Mouse (Mus musculus): Measurements from ENCODE around the gene Cela3a. TPM values are rescaled to one million over a fixed set of nuclear protein-coding genes. Genes with fewer than 3 reads are reported as not detected.

Gene Cela3a
- polyA plus RNA-seq, 1 experiment from 2014 or later = not detected

GRCm38 (mm10) chr4:137371596-137372523 lies 37.7 kb downstream of the Cela3a start:
- H3K4me2 ChIP-seq = no peak overlapping the region
- no peak for ATAC-seq (replicated peaks; ENCODE audit: insufficient number of reproducible peaks, low FRiP score, low TSS enrichment)
- H3K4me3 ChIP-seq (ENCODE audit: low read depth, low read length) = no peak overlapping the region
- 83% methylated on average over 16 of the region's 16 CpGs for WGBS (ENCODE audit: insufficient replicate concordance)
- H3K9ac ChIP-seq (ENCODE audit: low read depth, low read length) = no peak overlapping the region
- no peak overlapping the region for H3K27ac ChIP-seq (ENCODE audit: low read depth, low read length)
- H3K27me3 ChIP-seq (ENCODE audit: control insufficient read depth, insufficient read depth, low read length) = no peaks in the 10 kb centered on the region
- no peaks in the 10 kb centered on the region for H3K9me3 ChIP-seq (replicated peaks; ENCODE audit: control insufficient read depth, low read length)
- no peaks in the 10 kb centered on the region for H3K36me3 ChIP-seq (ENCODE audit: control insufficient read depth, insufficient read depth, low read length)
- peaks cover 34% of the 10 kb centered on the region for H3K4me1 ChIP-seq (ENCODE audit: control insufficient read depth, insufficient read depth, low read length)

- H3K9ac ChIP-seq (ENCODE audit: low read depth, low read length) = peak overlapping the region; percentile 75
- peak overlapping the region; percentile 45 for H3K4me3 ChIP-seq (ENCODE audit: low read depth, low read length)
- WGBS (ENCODE audit: insufficient replicate concordance) = 9% methylated on average over 28 of the region's 29 CpGs
- peaks cover 25% of the 10 kb centered on the region for H3K4me1 ChIP-seq (ENCODE audit: control insufficient read depth, insufficient read depth, low read length)
- H3K9me3 ChIP-seq (replicated peaks; ENCODE audit: control insufficient read depth, low read length) = no peaks in the 10 kb centered on the region
- ATAC-seq (replicated peaks; ENCODE audit: insufficient number of reproducible peaks, low FRiP score, low TSS enrichment) = peak; percentile 79
- H3K27ac ChIP-seq (ENCODE audit: low read depth, low read length) = peak overlapping the region; percentile 32; the same call in 1 of the 2 replicates
- H3K27me3 ChIP-seq (ENCODE audit: control insufficient read depth, insufficient read depth, low read length) = no peaks in the 10 kb centered on the region
- H3K36me3 ChIP-seq (ENCODE audit: control insufficient read depth, insufficient read depth, low read length) = no peaks in the 10 kb centered on the region
- H3K4me2 ChIP-seq = peak overlapping the region; percentile 79
Measured at GRCm38 (mm10) chr4:137369954-137370750, 39.4 kb downstream of the Cela3a start.

GRCm38 (mm10) chr4:137368198-137368597 lies 41.4 kb downstream of the Cela3a start:
- H3K9me3 ChIP-seq (replicated peaks; ENCODE audit: control insufficient read depth, low read length) = no peaks in the 10 kb centered on the region
- WGBS (ENCODE audit: insufficient replicate concordance) = 23% methylated on average over 1 of the region's 1 CpGs
- no peaks in the 10 kb centered on the region for H3K27me3 ChIP-seq (ENCODE audit: control insufficient read depth, insufficient read depth, low read length)
- peaks cover 19% of the 10 kb centered on the region for H3K4me1 ChIP-seq (ENCODE audit: control insufficient read depth, insufficient read depth, low read length)
- H3K27ac ChIP-seq (ENCODE audit: low read depth, low read length) = 0 out of 2 replicates have a peak overlapping the region, but pooled peaks have one; percentile 38
- no peak for ATAC-seq (replicated peaks; ENCODE audit: insufficient number of reproducible peaks, low FRiP score, low TSS enrichment)
- no peak overlapping the region for H3K9ac ChIP-seq (ENCODE audit: low read depth, low read length)
- no peak overlapping the region for H3K4me2 ChIP-seq
- H3K36me3 ChIP-seq (ENCODE audit: control insufficient read depth, insufficient read depth, low read length) = no peaks in the 10 kb centered on the region
- no peak overlapping the region for H3K4me3 ChIP-seq (ENCODE audit: low read depth, low read length)

- no peak overlapping the region for H3K9ac ChIP-seq (ENCODE audit: low read depth, low read length)
- H3K4me1 ChIP-seq (ENCODE audit: control insufficient read depth, insufficient read depth, low read length) = peaks cover 19% of the 10 kb centered on the region
- WGBS (ENCODE audit: insufficient replicate concordance) = 35% methylated on average over 5 of the region's 5 CpGs
- no peak; the same call in 1 of the 2 replicates for ATAC-seq (replicated peaks; ENCODE audit: insufficient number of reproducible peaks, low FRiP score, low TSS enrichment)
- H3K9me3 ChIP-seq (replicated peaks; ENCODE audit: control insufficient read depth, low read length) = no peaks in the 10 kb centered on the region
- 0 out of 2 replicates have a peak overlapping the region, but pooled peaks have one; percentile 38 for H3K27ac ChIP-seq (ENCODE audit: low read depth, low read length)
- H3K27me3 ChIP-seq (ENCODE audit: control insufficient read depth, insufficient read depth, low read length) = no peaks in the 10 kb centered on the region
- no peak overlapping the region for H3K4me2 ChIP-seq
- H3K4me3 ChIP-seq (ENCODE audit: low read depth, low read length) = no peak overlapping the region
- no peaks in the 10 kb centered on the region for H3K36me3 ChIP-seq (ENCODE audit: control insufficient read depth, insufficient read depth, low read length)
Measured at GRCm38 (mm10) chr4:137367275-137368088, 42.1 kb downstream of the Cela3a start.

GRCm38 (mm10) chr4:137366097-137366496 lies 43.5 kb downstream of the Cela3a start:
- H3K4me3 ChIP-seq (ENCODE audit: low read depth, low read length) = no peak overlapping the region
- no peak overlapping the region for H3K4me2 ChIP-seq
- H3K36me3 ChIP-seq (ENCODE audit: control insufficient read depth, insufficient read depth, low read length) = no peaks in the 10 kb centered on the region
- H3K9ac ChIP-seq (ENCODE audit: low read depth, low read length) = no peak overlapping the region
- no peaks in the 10 kb centered on the region for H3K27me3 ChIP-seq (ENCODE audit: control insufficient read depth, insufficient read depth, low read length)
- ATAC-seq (replicated peaks; ENCODE audit: insufficient number of reproducible peaks, low FRiP score, low TSS enrichment) = no peak
- no peak overlapping the region for H3K27ac ChIP-seq (ENCODE audit: low read depth, low read length)
- H3K9me3 ChIP-seq (replicated peaks; ENCODE audit: control insufficient read depth, low read length) = no peaks in the 10 kb centered on the region
- peaks cover 15% of the 10 kb centered on the region for H3K4me1 ChIP-seq (ENCODE audit: control insufficient read depth, insufficient read depth, low read length)
- WGBS (ENCODE audit: insufficient replicate concordance) = 74% methylated on average over 4 of the region's 4 CpGs

- H3K9me3 ChIP-seq (replicated peaks; ENCODE audit: control insufficient read depth, low read length) = no peaks in the 10 kb centered on the region
- WGBS (ENCODE audit: insufficient replicate concordance) = 74% methylated on average over 19 of the region's 19 CpGs
- no peak overlapping the region for H3K9ac ChIP-seq (ENCODE audit: low read depth, low read length)
- H3K4me3 ChIP-seq (ENCODE audit: low read depth, low read length) = no peak overlapping the region
- ATAC-seq (replicated peaks; ENCODE audit: insufficient number of reproducible peaks, low FRiP score, low TSS enrichment) = no peak
- H3K27ac ChIP-seq (ENCODE audit: low read depth, low read length) = no peak overlapping the region
- no peaks in the 10 kb centered on the region; the same call in 1 of the 2 replicates for H3K36me3 ChIP-seq (ENCODE audit: control insufficient read depth, insufficient read depth, low read length)
- no peaks in the 10 kb centered on the region for H3K27me3 ChIP-seq (ENCODE audit: control insufficient read depth, insufficient read depth, low read length)
- H3K4me2 ChIP-seq = no peak overlapping the region
- H3K4me1 ChIP-seq (ENCODE audit: control insufficient read depth, insufficient read depth, low read length) = peaks cover 14% of the 10 kb centered on the region
Measured at GRCm38 (mm10) chr4:137365356-137366062, 44.1 kb downstream of the Cela3a start.

- no peak for ATAC-seq (replicated peaks; ENCODE audit: insufficient number of reproducible peaks, low FRiP score, low TSS enrichment)
- no peaks in the 10 kb centered on the region for H3K9me3 ChIP-seq (replicated peaks; ENCODE audit: control insufficient read depth, low read length)
- H3K36me3 ChIP-seq (ENCODE audit: control insufficient read depth, insufficient read depth, low read length) = no peaks in the 10 kb centered on the region; the same call in 1 of the 2 replicates
- no peak overlapping the region for H3K9ac ChIP-seq (ENCODE audit: low read depth, low read length)
- no peaks in the 10 kb centered on the region for H3K27me3 ChIP-seq (ENCODE audit: control insufficient read depth, insufficient read depth, low read length)
- no peak overlapping the region for H3K27ac ChIP-seq (ENCODE audit: low read depth, low read length)
- H3K4me2 ChIP-seq = no peak overlapping the region
- no peak overlapping the region for H3K4me3 ChIP-seq (ENCODE audit: low read depth, low read length)
- 75% methylated on average over 6 of the region's 6 CpGs for WGBS (ENCODE audit: insufficient replicate concordance)
- H3K4me1 ChIP-seq (ENCODE audit: control insufficient read depth, insufficient read depth, low read length) = peaks cover 10% of the 10 kb centered on the region
Measured at GRCm38 (mm10) chr4:137364826-137365225, 44.8 kb downstream of the Cela3a start.

Measured in heart, embryonic 11.5 days (tissue).